ENCODE assay signal across 8 mouse cellular contexts in the genomic region with DNA sequence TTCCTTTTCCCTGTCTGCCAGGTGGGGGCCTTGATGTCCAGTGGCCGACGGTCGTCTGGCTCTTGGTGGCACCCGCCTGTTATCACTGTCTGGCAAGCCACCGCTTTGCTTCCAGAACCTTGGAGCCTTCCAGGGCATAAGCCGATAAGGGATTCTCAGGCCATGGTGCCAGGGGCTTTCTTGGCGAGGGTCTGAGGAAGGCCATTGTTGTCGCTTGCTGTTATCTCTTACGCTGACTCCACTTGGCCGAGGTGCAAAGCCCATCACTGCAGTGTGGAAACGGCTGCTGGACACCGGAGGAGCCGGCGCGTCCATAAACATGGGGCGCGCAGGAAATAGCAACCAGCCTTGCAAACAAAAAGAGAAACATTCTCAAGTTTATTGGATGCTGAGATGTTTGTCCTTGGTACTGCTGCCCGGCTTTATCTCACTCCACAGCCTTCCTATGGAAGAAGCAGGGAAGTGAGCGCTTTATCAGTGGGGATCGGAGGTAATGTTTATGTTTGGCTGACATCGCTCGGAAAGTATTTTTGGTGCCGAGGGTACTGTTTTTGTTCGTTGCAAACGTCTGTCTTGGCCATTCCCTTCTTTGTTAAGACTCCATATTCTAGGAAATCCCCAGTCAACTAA. TPM values are rescaled to one million over a fixed set of nuclear protein-coding genes. Genes with fewer than 3 reads are reported as not detected.
A peak's percentile ranks its signal among the peaks of the same experiment; 100 is the strongest.
DNase-seq lines count a peak whose midpoint lies in the region; ATAC-seq lines count a peak whose summit lies in the region.
"Had no signal": no experiment of that assay in that cellular context is flagged by ENCODE, and none has a peak within 500 bp of the region (broad histone marks: within the 10 kb centered on the region; RNA-seq: fewer than 3 reads in every experiment).

No protein-coding gene starts in this region.

- H3K36me3 ChIP-seq in liver, embryonic 16.5 days (ENCODE audit: control insufficient read depth, insufficient read depth): no peaks in the 10 kb centered on the region
- H3K36me3 ChIP-seq in stomach, embryonic 16.5 days (ENCODE audit: control insufficient read depth, insufficient read depth, low read length): no peaks in the 10 kb centered on the region
- no peaks in the 10 kb centered on the region for H3K36me3 ChIP-seq in midbrain, embryonic 16.5 days (ENCODE audit: control insufficient read depth, insufficient read depth, low read length)

- WGBS in liver, embryonic 16.5 days (ENCODE audit: insufficient replicate concordance): 13% methylated on average over 25 of the region's 25 CpGs
- WGBS in stomach, embryonic 16.5 days: 55% methylated on average over 25 of the region's 25 CpGs
- 89% methylated on average over 25 of the region's 25 CpGs for WGBS in midbrain, embryonic 16.5 days

- no peaks in the 10 kb centered on the region for H3K9me3 ChIP-seq in liver, embryonic 16.5 days (replicated peaks; ENCODE audit: control insufficient read depth, low read length)
- no peaks in the 10 kb centered on the region for H3K9me3 ChIP-seq in stomach, embryonic 16.5 days (replicated peaks; ENCODE audit: control insufficient read depth, low read length)
- H3K9me3 ChIP-seq in midbrain, embryonic 16.5 days (replicated peaks; ENCODE audit: control insufficient read depth, low read length, poor library complexity, severe bottlenecking): no peaks in the 10 kb centered on the region; the same call in 1 of the 2 replicates

- intact Hi-C loops in heart, postnatal 10 days (cut with DNase I): loop anchor here (1.0 to 10.0 kb wide), 5 partner anchors 53 to 355 kb away; a partner anchor contains a TSS

- peak overlapping the region; percentile 33 for H3K4me3 ChIP-seq in liver, embryonic 16.5 days (ENCODE audit: low read depth, low read length)
- H3K4me3 ChIP-seq in stomach, embryonic 16.5 days (replicated peaks; ENCODE audit: low read length): peak overlapping the region; percentile 10
- H3K4me3 ChIP-seq in midbrain, embryonic 16.5 days (ENCODE audit: low read depth, low read length): no peak overlapping the region

- H3K9ac ChIP-seq in liver, embryonic 16.5 days (ENCODE audit: low read depth, low read length): no peak overlapping the region
- H3K9ac ChIP-seq in stomach, embryonic 16.5 days (ENCODE audit: low read length): no peak overlapping the region
- no peak overlapping the region for H3K9ac ChIP-seq in midbrain, embryonic 16.5 days (ENCODE audit: low read depth, low read length)

- peak; percentile 53 for DNase-seq in ovary, postnatal 36 days (ENCODE audit: low spot score)
- DNase-seq in ovary, postnatal 10 days (ENCODE audit: low spot score): no peak
- DNase-seq in heart, postnatal 10 days: peak; percentile 60 to 65
- no peak for DNase-seq in cerebellum, adult 9-11 months

- H3K27ac ChIP-seq in liver, embryonic 16.5 days (ENCODE audit: low read length): no peak overlapping the region
- no peak overlapping the region for H3K27ac ChIP-seq in stomach, embryonic 16.5 days (ENCODE audit: low read length)
- no peak overlapping the region for H3K27ac ChIP-seq in midbrain, embryonic 16.5 days (ENCODE audit: low read length)

- peak overlapping the region; percentile 59 for H3K4me2 ChIP-seq in liver, embryonic 16.5 days (ENCODE audit: low read depth, low read length)
- peak overlapping the region; percentile 31; the same call in 1 of the 2 replicates for H3K4me2 ChIP-seq in stomach, embryonic 16.5 days (ENCODE audit: low read depth, low read length)
- H3K4me2 ChIP-seq in midbrain, embryonic 16.5 days (ENCODE audit: low read length): no peak overlapping the region

- peaks cover 6% of the 10 kb centered on the region for H3K4me1 ChIP-seq in liver, embryonic 16.5 days (ENCODE audit: control insufficient read depth, low read depth, low read length)
- H3K4me1 ChIP-seq in stomach, embryonic 16.5 days (ENCODE audit: control insufficient read depth, insufficient read depth, low read length): no peaks in the 10 kb centered on the region
- no peaks in the 10 kb centered on the region for H3K4me1 ChIP-seq in midbrain, embryonic 16.5 days (ENCODE audit: control insufficient read depth, insufficient read depth, low read length)

- peak; percentile 39; the same call in 1 of the 2 replicates for ATAC-seq in liver, embryonic 16.5 days (ENCODE audit: low read depth)
- no peak; the same call in 1 of the 2 replicates for ATAC-seq in stomach, embryonic 16.5 days (ENCODE audit: insufficient read depth, low FRiP score)
- ATAC-seq in midbrain, embryonic 16.5 days: no peak
- ATAC-seq: hindbrain, embryonic 16.5 days had no signal

- peaks cover 7% of the 10 kb centered on the region for H3K27me3 ChIP-seq in liver, embryonic 16.5 days (ENCODE audit: control insufficient read depth, insufficient read depth, low read depth, low read length)
- H3K27me3 ChIP-seq in stomach, embryonic 16.5 days (ENCODE audit: control insufficient read depth, insufficient read depth, low read length): no peaks in the 10 kb centered on the region
- no peaks in the 10 kb centered on the region for H3K27me3 ChIP-seq in midbrain, embryonic 16.5 days (ENCODE audit: control insufficient read depth, insufficient read depth, low read depth, low read length)

RNA-seq across cellular contexts. Expression of a gene that starts 51.5 kb away (rescaled TPM):
- 10 to 100 TPM; 68.5 to 71.9 TPM for total RNA-seq in heart, postnatal 10 days (2021)
- polyA plus RNA-seq in liver, embryonic 16.5 days (2015; fragmentation: Nextera tagmentation; extraction: Ambion mirVana): 77.9 and 87.3 TPM in 2 replicates
- polyA plus RNA-seq in stomach, embryonic 16.5 days (2015; fragmentation: Nextera tagmentation; extraction: Ambion mirVana): 242 and 252 TPM in 2 replicates
- 75.4 and 76.3 TPM in 2 replicates for polyA plus RNA-seq in midbrain, embryonic 16.5 days (2015; fragmentation: Nextera tagmentation; extraction: Ambion mirVana)

RNA-seq across cellular contexts. Expression of a gene that starts 54.8 kb away (rescaled TPM):
- total RNA-seq in heart, postnatal 10 days (2021): 10 to 100 TPM; 10.4 to 13.0 TPM
- 10.2 and 11.2 TPM in 2 replicates for polyA plus RNA-seq in liver, embryonic 16.5 days (2015; fragmentation: Nextera tagmentation; extraction: Ambion mirVana)
- 15.2 and 18.5 TPM in 2 replicates for polyA plus RNA-seq in stomach, embryonic 16.5 days (2015; fragmentation: Nextera tagmentation; extraction: Ambion mirVana)
- polyA plus RNA-seq in midbrain, embryonic 16.5 days (2015; fragmentation: Nextera tagmentation; extraction: Ambion mirVana): 20.7 and 23.8 TPM in 2 replicates

Comparison
In these comparisons a context has a peak if more than half of its experiments do, and no peak if none do; other contexts are left out.
1. DNase-seq: peak in ovary, postnatal 36 days (single experiment) and heart, postnatal 10 days (2 of 2); none in ovary, postnatal 10 days (single experiment) and cerebellum, adult 9-11 months (single experiment).